Mouse (Mus musculus): Measurements from ENCODE around the gene Ptp4a2.

The Ptp4a2 gene

GRCm38 (mm10) chr4:129797985-129798384 lies 13.0 kb upstream of the Ptp4a2 start:
- DNase-seq (ENCODE audit: low spot score), result peak; percentile 43

DNA sequence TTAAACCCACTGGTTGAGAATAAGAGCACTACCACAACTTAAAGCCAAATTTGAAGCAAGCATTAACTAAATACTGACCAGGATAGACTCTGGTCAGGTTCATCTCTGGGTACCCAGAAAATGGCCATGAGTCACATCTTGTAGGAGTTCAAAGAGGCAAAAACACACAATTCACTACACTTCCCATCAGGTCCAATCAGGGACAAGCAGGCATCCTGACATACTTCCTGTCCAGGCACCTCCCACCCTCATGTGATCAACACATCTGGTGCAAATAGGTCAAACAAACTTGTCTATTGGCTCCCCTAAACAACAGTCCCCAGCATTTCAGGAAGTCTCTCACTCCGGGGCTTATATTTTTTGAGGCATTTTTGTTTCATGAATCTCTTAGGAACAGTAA lies 7.7 kb upstream of the Ptp4a2 start:
- DNase-seq (ENCODE audit: low spot score), result no peak

GRCm38 (mm10) chr4:129805059-129805458 lies 6.0 kb upstream of the Ptp4a2 start:
- DNase-seq (ENCODE audit: low spot score), result no peak

- DNase-seq (ENCODE audit: low spot score), result no peak
These were observed 818 bp downstream of the Ptp4a2 start for GRCm38 (mm10) chr4:129811605-129812468.

DNA sequence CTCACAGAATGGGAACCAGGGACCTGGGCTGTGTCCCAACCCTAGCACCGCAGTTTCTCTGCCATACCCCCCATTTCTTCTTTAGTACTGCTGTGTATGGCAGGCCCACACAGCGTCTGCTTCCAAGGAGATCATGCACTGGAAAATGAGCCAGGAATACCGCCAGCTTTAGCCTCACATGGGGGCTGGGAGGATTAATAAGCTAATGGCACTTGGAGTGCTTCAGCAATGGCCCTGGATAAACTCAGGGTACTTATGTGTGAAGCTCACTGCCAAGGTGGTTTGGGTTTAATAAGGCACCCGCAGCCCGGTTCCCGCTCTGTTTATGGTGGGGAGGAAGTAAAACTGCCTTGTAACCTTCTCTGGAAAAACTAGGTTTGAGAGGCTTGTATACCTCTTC lies 6.6 kb downstream of the Ptp4a2 start:
- DNase-seq (ENCODE audit: low spot score), result no peak

GRCm38 (mm10) chr4:129818506-129819195 lies 7.6 kb downstream of the Ptp4a2 start:
- no peak for DNase-seq (ENCODE audit: low spot score)

DNA sequence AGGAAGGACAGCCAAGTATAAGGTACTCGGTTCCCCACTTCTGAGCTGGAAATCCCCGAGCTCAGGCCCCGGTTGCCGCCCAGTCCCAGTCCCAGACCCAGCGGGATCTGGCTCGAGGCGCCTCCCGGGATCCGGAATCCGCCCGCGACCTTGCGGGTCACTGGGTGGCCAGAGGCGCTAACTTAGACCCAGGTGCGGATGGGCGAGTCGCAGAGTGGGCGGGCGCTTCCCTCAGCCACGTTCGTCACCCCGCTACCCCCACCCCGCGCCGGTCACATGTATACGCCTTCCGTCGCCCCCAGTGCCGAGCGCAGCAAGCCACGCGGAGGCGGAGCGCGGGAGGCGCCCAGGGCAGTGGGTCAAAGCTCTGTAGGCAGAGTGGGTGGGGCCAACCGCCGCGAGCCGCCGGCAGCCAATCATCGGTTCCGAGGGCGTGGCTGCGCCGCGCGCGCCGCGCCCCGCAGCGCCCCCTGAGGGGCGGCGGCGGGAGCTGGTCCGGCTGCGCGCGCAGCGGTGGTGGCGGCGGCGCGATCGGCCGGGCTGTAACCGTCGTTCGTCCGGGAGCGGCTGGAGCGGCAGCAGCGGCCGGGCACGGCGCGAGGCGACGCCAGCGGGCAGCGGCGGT lies 8.8 kb downstream of the Ptp4a2 start:
- peak; percentile 96 for DNase-seq (ENCODE audit: low spot score)

GRCm38 (mm10) chr4:129820417-129821086 lies 9.5 kb downstream of the Ptp4a2 start:
- peak; percentile 75 for DNase-seq (ENCODE audit: low spot score)

GRCm38 (mm10) chr4:129821087-129821616 lies 10.1 kb downstream of the Ptp4a2 start:
- DNase-seq (ENCODE audit: low spot score), result peak; percentile 25

DNA sequence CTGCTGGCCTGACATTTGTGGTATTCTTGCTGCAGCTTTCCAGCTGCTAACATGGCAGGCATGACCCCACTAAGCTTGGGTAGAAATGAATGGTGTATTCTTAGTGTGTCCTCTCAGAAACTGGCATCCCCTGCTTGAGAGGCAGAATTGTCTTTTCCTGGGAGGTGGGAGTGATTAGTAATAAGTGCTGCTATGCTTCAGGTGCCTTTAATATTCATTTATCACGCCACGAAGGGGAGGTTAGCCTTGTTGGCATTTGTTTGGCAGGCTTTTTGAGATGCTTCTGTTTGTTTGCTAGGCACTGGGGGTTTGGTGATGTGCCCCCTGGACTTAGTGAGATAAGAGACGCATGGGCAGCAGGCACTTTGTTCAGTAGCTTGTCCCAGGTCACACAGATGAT lies 11.3 kb downstream of the Ptp4a2 start:
- no peak for DNase-seq (ENCODE audit: low spot score)

DNA sequence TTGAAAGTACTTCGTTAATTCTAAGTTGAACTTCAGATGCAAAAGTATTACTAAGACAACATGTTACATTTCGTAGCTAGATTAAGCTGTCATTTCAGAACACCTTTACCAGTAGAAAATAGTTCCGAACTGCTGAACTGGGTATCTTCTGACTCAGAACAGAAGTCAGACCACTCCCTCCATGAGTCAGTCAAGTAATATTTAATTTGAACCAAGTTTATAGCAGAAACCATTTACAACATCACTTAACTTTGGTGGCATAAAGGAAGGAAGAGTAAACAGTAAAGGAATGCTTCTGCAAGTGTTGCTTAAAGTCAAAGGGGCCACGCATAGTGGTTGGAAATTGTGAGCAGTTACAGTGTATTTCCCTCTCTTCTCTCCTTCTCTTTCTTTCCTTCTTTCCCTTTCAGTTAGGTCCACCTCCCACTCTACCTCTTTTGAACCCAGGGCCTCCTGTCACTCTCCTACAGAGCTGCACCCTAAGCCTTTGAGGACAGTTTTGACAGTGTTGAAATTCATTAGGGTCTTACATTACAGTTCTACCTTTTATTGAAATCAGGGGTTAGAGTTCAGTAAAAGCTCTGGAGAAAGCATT lies 12.3 kb downstream of the Ptp4a2 start:
- DNase-seq (ENCODE audit: low spot score), result no peak

- no peak for DNase-seq (ENCODE audit: low spot score)
These were observed 16.6 kb downstream of the Ptp4a2 start for GRCm38 (mm10) chr4:129827611-129828010.

DNA sequence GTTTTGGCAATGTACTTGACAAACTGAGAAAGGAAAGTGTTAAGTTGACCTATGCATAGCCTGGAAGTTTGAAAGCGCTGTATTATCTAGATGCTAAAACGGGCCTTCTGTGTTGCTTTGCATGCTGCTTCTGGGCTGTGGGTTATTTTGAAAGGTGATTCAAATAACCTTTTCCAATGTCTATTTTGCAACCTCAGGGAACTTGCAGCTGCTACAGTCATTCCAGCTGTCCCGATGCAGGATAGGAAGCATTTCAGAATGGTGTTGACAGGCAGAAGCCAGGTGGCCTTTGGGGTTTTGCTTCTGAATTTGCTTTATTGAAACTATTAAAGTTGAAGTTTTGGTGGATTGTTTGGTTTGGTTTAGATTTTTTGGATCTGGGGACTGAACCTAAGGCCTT lies 17.1 kb downstream of the Ptp4a2 start:
- DNase-seq (ENCODE audit: low spot score), result no peak

GRCm38 (mm10) chr4:129829799-129830198 lies 18.8 kb downstream of the Ptp4a2 start:
- no peak for DNase-seq (ENCODE audit: low spot score)

DNA sequence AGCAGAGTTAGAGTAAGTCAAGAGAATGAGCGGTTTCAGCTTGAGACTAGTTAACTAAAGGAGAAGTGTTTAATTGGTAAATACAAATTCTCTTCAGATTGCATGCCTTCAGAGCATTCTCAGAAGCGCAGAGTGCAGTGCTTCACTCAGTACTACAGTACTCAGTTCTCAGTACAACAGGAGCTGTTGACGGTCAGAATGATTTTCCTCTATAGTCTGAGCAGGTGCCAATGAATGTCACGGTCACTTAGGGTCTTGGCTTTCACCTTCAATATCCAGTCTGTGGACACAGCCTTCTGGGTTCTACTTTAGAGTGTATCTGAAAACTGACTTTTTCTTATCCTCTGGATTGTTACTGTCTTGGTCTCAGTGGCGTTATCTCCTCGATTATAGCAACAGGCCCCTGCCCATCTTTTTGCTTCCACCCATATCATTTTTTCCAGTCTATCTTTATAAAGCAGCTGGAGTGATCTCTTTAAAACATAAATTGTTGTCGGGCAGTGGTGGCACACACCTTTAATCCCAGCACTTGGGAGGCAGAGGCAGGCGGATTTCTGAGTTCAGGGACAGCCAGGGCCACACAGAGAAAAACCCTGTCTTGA lies 19.4 kb downstream of the Ptp4a2 start:
- DNase-seq (ENCODE audit: low spot score), result no peak

- no peak for DNase-seq (ENCODE audit: low spot score)
These were observed 23.6 kb downstream of the Ptp4a2 start for GRCm38 (mm10) chr4:129834581-129834980.

DNA sequence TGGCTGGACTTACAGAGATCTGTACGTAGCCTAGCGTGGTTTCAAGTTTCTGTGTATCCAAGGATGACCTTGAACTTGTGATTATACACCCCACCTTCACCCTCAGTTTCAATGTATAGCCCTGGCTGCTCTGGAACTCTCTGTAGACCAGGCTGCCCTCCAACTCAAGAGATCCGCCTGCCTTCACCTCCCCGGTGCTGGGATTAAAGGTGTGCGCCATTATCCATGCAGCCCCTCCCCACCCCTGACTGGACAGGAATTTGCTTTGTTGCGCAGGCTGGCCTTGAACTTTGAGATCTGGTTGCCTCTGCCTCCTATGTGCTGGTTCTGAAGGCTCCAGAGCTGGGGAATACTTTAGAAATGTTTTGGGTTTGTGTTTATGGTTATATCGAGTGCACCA lies 24.3 kb downstream of the Ptp4a2 start:
- DNase-seq (ENCODE audit: low spot score), result no peak

GRCm38 (mm10) chr4:129839866-129840555 lies 29.0 kb downstream of the Ptp4a2 start:
- no peak for DNase-seq (ENCODE audit: low spot score)

GRCm38 (mm10) chr4:129846823-129847222 lies 35.8 kb downstream of the Ptp4a2 start:
- DNase-seq (ENCODE audit: low spot score), result no peak

GRCm38 (mm10) chr4:129850491-129850890 lies 39.5 kb downstream of the Ptp4a2 start:
- DNase-seq (ENCODE audit: low spot score), result peak; percentile 49

- DNase-seq (ENCODE audit: low spot score), result no peak
These were observed 40.8 kb downstream of the Ptp4a2 start for GRCm38 (mm10) chr4:129851861-129852260.

All from embryo, embryonic 10 days (tissue).